Mouse (Mus musculus): ENCODE results near the gene Nwd1. TPM values are rescaled to one million over a fixed set of nuclear protein-coding genes. Genes with fewer than 3 reads are reported as not detected.

Nwd1 gene
- polyA plus RNA-seq (2021; fragmentation: Nextera tagmentation) = 4.0 and 5.1 TPM in 2 replicates
- long read RNA-seq, experiment 1, full-length matches to known transcripts = 1 of 37 reads
- long read RNA-seq, experiment 1, partial matches to known transcripts = 26 of 37 reads
- long read RNA-seq, experiment 1, other reads (novel, unspliced or antisense) = 10 of 37 reads
- long read RNA-seq, experiment 2, partial matches to known transcripts = 5 of 12 reads
- long read RNA-seq, experiment 2, other reads (novel, unspliced or antisense) = 7 of 12 reads

GRCm38 (mm10) chr8:72646060-72646767 is at the start of gene Nwd1:
Gene Nwd1, plus strand, starts transcription at chr8:72646711.

DNA sequence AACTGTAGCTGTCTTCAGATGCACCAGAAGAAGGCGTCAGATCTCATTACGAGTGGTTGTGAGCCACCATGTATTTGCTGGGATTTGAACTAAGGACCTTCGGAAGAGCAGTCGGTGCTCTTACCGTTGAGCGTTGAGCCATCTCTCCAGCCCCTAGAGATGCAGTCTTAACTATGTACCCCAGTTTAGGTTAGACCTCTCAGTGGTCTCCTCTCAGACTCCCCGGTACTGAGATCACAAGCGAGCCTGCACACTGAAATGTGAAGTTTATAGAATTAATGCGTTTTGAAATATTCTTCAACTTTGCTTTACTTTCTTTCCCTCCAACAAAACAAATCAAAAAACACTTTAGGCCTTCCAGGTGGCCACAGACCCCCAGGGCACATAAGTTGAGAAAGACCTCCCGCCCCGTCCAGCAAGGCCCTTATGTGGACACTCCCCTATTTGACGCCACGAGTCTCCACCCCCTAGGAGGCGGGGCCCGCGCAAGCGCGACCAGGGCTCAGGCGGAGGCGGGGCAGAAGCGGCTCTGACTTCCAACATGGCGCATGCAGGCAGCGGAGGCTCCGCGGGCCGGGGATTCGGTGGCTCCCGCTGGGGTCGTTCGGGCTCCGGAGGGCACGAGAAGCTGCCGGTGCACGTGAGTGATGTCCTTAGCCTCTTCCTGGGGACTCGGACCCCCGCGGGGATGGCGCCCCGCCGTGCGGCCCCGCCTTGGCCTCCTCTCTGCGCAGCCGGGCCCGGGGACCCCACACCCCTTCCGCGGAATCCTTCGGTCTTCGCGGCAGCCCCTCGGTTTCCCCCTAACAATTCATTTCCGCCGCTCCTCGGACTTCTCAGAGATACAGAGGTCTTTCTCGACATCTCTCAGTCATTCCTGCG is 76.5 kb downstream of the Nwd1 start, which contains the start of gene Sin3b:
Gene Sin3b (plus strand): TSS at position 517 of the 882 bp plus-strand sequence.

DNA sequence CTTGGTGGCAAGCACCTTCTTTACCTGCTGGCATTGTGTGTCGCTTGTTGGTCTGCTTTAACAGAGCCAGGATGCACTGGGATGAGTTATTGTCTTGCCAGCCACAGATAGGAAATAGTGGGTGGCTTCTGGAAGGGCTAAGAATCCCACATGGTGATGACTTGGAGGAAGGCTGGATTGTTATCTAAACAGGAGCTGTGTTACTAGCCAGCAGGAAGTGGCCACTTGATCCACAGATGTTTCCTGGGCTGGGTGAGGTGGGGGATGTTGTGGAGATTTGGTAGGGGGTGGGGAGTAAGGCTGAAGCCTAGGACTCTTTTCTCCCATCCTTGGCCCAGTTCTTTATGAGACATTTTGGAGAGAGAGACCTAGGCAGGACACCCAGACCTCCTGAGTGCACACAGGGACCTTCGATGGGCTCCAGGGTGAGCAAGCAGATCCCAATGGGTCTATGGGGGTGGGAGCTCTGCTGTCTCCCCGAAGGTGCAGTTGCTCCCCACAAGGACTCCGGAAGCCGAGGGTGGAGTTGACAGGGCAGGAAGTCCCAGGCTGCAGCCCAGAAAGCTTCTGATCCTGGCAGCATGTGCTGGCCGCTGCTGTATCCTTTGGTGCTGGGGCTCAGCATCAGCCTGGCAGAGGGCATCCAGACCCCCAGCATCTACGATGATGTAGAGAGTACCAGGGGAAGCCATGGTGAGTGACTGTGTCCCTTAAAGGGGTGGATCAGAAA is 115.0 kb downstream of the Nwd1 start, which contains the start of gene F2rl3:
Gene F2rl3 (plus strand): TSS at position 559 of the 730 bp plus-strand sequence.

Other genes starting within 250 kb of the Nwd1 start
- gene Eps15l1, start 225.3 kb upstream of the Nwd1 start, polyA plus RNA-seq (2021; fragmentation: Nextera tagmentation) = 19.7 and 21.9 TPM in 2 replicates
- 1.0 and 1.5 TPM in 2 replicates for gene Calr3, start 202.8 kb upstream of the Nwd1 start, polyA plus RNA-seq (2021; fragmentation: Nextera tagmentation)
- 6.7 and 7.6 TPM in 2 replicates for gene 1700030K09Rik, start 202.8 kb upstream of the Nwd1 start, polyA plus RNA-seq (2021; fragmentation: Nextera tagmentation)
- gene Cherp, start 171.5 kb upstream of the Nwd1 start, polyA plus RNA-seq (2021; fragmentation: Nextera tagmentation) = 16.7 and 33.9 TPM in 2 replicates
- gene Slc35e1, start 154.1 kb upstream of the Nwd1 start, polyA plus RNA-seq (2021; fragmentation: Nextera tagmentation) = 4.6 and 5.0 TPM in 2 replicates
- gene Med26, start 98.4 kb upstream of the Nwd1 start, polyA plus RNA-seq (2021; fragmentation: Nextera tagmentation) = 2.9 and 7.0 TPM in 2 replicates
- gene Smim7, start 75.6 kb upstream of the Nwd1 start, polyA plus RNA-seq (2021; fragmentation: Nextera tagmentation) = 97.9 and 129 TPM in 2 replicates
- gene Tmem38a, start 74.7 kb upstream of the Nwd1 start, polyA plus RNA-seq (2021; fragmentation: Nextera tagmentation) = 93.1 and 106 TPM in 2 replicates
- gene Sin3b, start 76.6 kb downstream of the Nwd1 start, polyA plus RNA-seq (2021; fragmentation: Nextera tagmentation) = 43.6 and 50.6 TPM in 2 replicates
- gene F2rl3, start 115.2 kb downstream of the Nwd1 start, polyA plus RNA-seq (2021; fragmentation: Nextera tagmentation) = 0.15 TPM in 1 of 2 replicates, not detected in the other

Measured in left cerebral cortex, adult 6 months (tissue).